Mouse (Mus musculus): ENCODE data around the gene Cdipt. TPM values are rescaled to one million over a fixed set of nuclear protein-coding genes. Genes with fewer than 3 reads are reported as not detected.

Gene Cdipt
- total RNA-seq, 2 experiments from 2014 or later, result 182 to 199 TPM

DNA sequence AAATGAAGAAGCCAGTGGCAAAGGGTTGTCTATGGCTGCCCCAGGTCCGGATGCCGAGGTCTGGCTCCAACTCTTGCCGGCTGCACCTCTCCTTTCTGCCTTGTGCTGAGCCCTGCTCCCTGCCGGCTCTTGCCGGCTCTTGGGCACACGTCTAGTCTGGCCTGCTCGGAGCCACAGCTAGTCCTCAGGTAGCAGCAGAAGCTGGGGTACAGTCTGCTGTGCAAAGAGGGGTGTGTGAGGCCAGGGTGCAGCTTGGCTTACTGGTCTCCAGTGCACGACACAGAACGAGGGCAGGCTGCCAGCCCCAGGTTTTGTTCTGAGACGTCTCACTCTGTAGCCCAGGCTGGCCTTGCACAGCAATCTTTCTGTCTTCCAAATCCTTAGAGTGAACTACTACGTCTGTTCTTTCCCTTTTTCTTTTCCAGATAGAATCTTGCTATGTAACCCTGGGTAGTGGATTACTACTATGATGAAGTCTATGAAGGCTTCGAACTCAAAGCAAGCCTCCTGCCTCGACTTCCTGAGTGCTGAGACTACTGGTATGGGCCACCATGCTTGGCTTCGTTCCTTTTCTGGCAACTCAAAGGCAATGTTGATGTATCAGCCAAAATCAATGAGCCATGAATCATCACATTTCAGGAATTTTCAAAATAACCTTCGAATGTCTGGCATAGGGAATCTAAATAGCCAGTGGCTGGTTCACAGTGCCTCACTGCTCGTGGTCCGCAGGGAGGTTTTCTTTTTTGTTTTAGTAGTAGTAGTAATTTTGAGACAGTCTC, 33.8 kb downstream of the Cdipt start:
- intact Hi-C loops (cut with DNase I), result loop anchor here (2.0 kb wide), 1 partner anchor 25 kb away; no protein-coding TSS in a partner anchor
- no peak for DNase-seq (ENCODE audit: low spot score in 2 of 2)

DNA sequence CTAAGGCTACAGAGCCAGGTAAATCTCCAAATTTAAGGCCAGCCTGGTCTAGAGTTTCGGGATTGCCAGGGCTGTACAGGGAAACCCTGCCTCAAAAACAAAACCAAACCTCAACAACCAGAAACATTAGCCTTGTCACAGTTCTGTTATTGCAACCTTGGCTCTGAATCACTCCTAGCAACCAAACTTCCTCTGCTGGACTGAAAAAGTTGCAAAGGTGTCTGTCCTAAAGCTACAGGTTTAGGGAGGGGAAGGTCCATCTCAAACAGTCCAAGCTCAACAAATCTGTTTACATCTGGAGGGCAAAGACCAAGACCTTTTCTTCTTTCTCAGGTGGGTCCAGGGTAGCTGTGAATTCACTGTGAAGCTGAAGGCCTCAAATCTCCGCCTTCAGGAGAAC, 35.3 kb downstream of the Cdipt start:
- intact Hi-C loops (cut with DNase I), result no loop called here

GRCm38 (mm10) chr7:127011717-127012116, 36.0 kb downstream of the Cdipt start:
- intact Hi-C loops (cut with DNase I), result no loop called here
- no peak for DNase-seq (ENCODE audit: low spot score in 2 of 2)

More for the DNA sequence above, 35.3 kb downstream of the Cdipt start:
- no peak for DNase-seq (ENCODE audit: low spot score in 2 of 2)

GRCm38 (mm10) chr7:127012374-127012773, 36.7 kb downstream of the Cdipt start:
- no peak for DNase-seq (ENCODE audit: low spot score in 2 of 2)
- intact Hi-C loops (cut with DNase I), result no loop called here

DNA sequence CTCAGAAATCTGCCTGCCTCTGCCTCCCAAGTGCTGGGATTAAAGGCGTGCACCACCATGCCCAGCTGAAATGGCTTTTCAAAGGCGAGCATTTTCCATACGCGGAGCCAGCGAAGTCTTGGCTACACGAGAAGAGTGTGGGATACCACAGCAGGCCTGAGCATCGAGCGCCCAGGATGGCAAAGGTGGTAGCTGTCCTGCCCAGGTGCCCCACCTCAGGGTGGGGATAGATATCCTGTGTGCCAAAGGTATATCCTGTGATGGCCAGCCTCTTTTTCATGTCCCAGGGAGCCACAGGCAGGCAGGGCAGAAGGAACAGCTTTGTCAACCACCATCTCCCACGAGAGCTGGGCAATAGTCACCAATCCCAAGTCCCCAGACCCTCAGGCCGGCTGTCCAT, 37.1 kb downstream of the Cdipt start:
- intact Hi-C loops (cut with DNase I), result no loop called here
- DNase-seq (ENCODE audit: low spot score in 2 of 2), result no peak

GRCm38 (mm10) chr7:127013385-127013784, 37.7 kb downstream of the Cdipt start:
- intact Hi-C loops (cut with DNase I), result no loop called here
- no peak for DNase-seq (ENCODE audit: low spot score in 2 of 2)

GRCm38 (mm10) chr7:127014320-127014719, 38.6 kb downstream of the Cdipt start, which contains the start of gene Mvp:
TSS of gene Mvp (minus strand) at chr7:127014621.
- peak in 1 of 2 experiments; percentile 30 for DNase-seq (ENCODE audit: low spot score in 2 of 2)
- intact Hi-C loops (cut with DNase I), result no loop called here

DNA sequence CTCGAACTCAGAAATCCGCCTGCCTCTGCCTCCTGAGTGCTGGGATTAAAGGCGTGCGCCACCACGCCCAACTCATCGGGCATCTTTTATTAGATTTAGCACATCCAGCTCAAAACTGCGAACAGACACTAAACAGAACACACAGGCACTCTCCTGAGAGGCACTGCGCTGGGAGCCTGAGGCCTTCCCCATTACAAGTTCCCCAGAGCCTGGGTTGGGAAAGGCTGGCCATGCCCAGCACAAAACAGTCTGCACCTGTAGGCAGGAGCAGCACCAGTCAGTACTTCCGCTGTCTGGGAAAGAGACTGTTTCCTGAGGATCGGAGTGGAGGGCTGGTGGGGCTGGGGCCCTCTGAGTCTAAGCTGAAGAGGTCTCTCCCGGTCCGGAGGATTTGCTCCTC, 39.3 kb downstream of the Cdipt start:
- DNase-seq (ENCODE audit: low spot score in 2 of 2), result no peak
- intact Hi-C loops (cut with DNase I), result loop anchor here (5.0 kb wide), 1 partner anchor 128 kb away; no protein-coding TSS in a partner anchor

DNA sequence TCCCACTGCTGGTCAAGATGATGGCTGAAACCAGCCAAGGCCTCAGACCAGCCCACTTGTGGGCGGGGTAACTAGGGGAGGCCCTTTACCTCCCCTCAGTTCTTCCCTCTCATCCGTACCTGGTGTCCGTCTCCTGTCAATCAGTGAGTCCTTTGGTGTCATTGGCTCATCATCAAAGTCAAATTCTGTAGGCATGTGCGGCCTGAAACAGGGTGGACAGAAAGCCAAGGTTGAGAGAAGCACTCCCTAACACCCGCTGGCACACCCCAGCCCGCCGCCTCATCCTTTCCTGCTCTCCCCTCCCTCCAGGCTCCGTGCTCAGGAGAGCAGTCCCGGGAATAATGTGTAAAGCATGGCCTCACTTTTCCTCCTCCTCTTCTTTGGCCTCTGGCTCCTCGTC, 40.4 kb downstream of the Cdipt start:
- DNase-seq (ENCODE audit: low spot score in 2 of 2), result no peak
- intact Hi-C loops (cut with DNase I), result loop anchor here (2.0 to 5.0 kb wide), 3 partner anchors 39 to 129 kb away; partner anchors contain the start of genes Cdiptos and Sez6l2

DNA sequence TGATC, 40.6 kb downstream of the Cdipt start, which contains the start of gene Pagr1b:
TSS of gene Pagr1b (minus strand) at position 4 of the 5 bp plus-strand sequence.
- no peak for DNase-seq (ENCODE audit: low spot score in 2 of 2)
- intact Hi-C loops (cut with DNase I), result loop anchor here (2.0 to 5.0 kb wide), 3 partner anchors 39 to 129 kb away; partner anchors contain the start of genes Cdiptos and Sez6l2

- intact Hi-C loops (cut with DNase I), result loop anchor here (2.0 to 5.0 kb wide), 3 partner anchors 40 to 129 kb away; partner anchors contain the start of genes Cdiptos and Sez6l2
- no peak for DNase-seq (ENCODE audit: low spot score in 2 of 2)
Observed at GRCm38 (mm10) chr7:127016486-127016938, 40.8 kb downstream of the Cdipt start.

DNA sequence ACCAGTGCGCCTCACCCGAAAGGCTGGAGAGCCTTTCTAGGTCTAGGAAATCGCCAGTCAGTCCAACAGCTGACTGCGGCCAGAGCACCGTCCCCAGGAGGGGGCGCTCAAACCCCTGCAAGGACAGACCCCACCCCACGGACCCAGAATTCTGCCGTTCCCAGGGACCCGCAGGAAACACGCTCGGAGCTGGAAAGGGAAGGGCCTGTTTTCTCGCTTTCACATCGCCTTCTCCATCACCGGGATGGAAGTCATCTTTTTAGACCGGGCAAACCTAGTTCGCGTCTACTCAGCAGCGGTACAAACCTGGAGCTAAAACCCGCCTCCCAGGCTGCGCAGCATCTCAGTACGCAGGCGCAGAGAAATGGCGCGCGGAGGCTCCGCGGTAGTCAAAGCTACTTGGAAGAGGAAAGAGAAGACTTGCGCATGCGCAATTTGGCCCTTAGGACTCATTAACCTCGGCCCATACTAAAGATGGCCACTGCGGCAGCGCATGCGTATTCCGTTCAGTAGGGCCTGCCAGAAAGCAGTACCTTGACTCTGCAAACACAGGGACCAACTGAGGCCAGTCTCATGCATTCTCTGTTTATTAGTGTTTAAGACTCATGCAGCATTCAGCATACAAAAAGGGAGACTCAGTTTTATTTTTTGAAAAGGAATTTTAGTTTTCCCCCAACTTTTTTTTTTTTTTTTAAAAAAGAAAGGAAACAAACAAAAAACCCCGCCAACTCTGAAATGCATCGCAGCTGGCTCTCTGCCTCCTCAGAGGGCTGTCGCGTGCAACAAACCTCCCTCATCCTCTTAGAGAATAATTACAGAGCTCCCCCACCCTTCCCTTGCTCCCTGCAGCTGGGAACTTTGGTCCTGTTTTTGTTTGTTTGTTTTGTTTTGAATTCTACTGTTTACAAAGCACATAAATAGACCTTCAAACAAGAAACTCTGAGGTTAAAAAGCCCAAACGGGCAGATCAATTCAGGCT, 41.5 kb downstream of the Cdipt start, which contains the start of gene Pagr1a:
TSS of gene Pagr1a (minus strand) at position 382 of the 979 bp plus-strand sequence.
- peak; percentile 95 to 96 for DNase-seq (ENCODE audit: low spot score in 2 of 2)
- intact Hi-C loops (cut with DNase I), result loop anchor here (2.0 to 5.0 kb wide), 3 partner anchors 40 to 130 kb away; partner anchors contain the start of genes Cdiptos and Sez6l2

GRCm38 (mm10) chr7:127017950-127018345, 42.2 kb downstream of the Cdipt start:
- DNase-seq (ENCODE audit: low spot score in 2 of 2), result no peak
- intact Hi-C loops (cut with DNase I), result loop anchor here (2.0 to 5.0 kb wide), 3 partner anchors 41 to 131 kb away; partner anchors contain the start of genes Cdiptos and Sez6l2

- intact Hi-C loops (cut with DNase I), result loop anchor here (5.0 kb wide), 1 partner anchor 131 kb away; no protein-coding TSS in a partner anchor
- no peak for DNase-seq (ENCODE audit: low spot score in 2 of 2)
Observed at GRCm38 (mm10) chr7:127018416-127019305, 42.9 kb downstream of the Cdipt start.

DNA sequence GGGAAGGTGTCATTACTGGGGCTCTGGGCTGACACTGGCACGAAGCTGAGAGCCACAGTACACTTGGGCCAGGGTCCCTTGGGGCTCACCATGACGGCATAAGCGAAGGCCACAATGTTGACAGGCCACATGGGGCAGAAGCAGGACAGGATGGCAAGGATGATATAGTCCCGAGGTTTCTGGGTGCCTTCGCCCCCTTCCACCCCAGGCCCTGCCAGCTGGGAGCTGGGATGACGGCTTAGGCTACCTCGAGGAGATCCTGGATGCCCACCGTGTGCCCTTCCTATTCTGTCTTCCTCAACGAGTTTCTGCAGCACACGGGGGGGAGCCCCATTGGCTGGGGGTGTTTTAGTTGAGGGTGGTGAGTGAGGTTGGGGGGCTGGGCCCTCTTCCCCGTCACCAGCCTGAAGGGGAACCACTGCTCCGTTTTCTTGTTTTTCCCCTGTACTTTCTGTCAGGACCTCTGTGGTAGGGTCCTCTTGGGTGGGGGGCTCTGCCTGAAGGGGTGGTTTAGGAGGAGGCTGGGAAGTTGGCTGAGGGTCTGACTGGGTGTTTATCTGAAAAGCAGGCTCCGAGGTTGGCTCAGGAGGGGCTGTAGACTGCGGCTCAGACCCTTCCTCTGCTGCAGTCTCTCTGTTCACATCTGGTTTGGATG, 43.7 kb downstream of the Cdipt start:
- no peak for DNase-seq (ENCODE audit: low spot score in 2 of 2)
- intact Hi-C loops (cut with DNase I), result loop anchor here (5.0 kb wide), 1 partner anchor 132 kb away; no protein-coding TSS in a partner anchor

DNA sequence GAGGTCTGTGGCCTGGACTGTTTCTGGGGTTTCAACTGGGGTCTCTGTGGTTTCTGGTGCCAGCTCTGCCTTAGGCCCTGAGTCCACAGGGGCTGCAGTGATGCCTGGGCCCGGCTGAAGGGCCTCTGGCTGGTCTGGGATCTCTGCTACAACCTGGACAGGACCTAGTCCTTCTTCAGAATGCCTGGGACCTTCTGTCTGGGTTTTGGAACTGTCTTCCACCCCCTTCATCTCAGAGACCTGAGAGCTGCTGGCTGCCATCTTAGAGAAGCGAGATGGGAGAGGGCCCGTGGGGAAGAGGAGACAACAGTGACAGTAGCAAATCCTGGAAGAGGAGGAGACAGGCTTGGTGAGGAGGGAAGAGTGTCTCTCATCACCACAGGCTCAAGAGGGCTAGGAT, 44.3 kb downstream of the Cdipt start:
- intact Hi-C loops (cut with DNase I), result no loop called here
- peak in 1 of 2 experiments; percentile 39 for DNase-seq (ENCODE audit: low spot score in 2 of 2)

DNA sequence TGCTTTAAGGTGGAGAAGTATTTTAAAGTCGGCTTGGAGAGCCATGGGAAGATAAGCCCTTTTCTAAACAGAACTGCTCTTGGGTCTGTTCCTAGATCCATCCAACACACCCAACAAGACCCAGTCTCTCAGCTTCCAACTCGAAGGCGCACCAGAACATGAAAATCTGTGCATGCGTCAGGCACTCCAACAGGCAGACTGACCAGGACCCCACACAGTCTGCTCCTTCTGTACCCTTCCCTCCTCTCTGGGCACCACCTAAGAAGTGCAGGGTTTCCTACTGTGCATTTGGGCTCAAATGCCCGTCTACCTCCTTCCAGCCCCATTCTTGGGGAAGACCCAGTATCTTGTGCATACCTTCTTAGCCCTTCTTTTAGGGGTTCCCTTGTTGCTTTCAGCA, 44.8 kb downstream of the Cdipt start:
- DNase-seq (ENCODE audit: low spot score in 2 of 2), result no peak
- intact Hi-C loops (cut with DNase I), result no loop called here

DNA sequence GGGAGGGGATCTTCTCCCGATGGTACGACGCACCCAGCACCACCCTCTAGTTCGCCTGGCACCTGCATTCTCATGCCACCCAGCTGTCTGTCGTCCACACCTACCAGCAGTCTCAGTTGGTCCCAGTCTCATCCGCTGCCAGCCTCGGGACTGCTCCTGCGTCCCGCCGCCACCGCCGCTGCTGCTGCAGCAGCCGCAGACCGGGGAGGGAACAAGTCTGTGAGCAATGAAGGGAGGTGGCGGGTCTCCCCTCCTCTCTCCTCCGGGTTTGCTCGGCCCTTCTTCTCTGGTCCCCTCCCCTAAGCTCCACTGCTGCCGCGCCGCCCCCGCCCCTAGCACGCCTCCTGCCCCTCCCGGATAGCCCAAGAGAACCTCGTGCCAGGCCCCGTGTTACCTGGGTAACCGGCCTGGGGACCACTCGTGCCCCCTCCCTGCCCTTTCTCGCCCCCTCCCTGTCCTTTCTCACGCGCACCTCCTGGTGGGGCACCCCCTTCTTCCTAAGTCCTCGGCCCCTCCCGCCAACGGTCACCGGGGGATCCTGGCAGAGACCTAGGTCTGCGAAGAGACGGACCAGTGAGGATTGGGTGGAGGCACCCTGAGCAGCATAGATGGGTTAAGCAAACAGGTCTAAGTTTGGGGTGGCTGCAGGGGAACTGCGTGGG, 45.3 kb downstream of the Cdipt start, which contains the start of the genes Gm42742 and Prrt2:
TSS of gene Gm42742 (minus strand) at position 197 of the 662 bp plus-strand sequence.
TSS of gene Prrt2 (minus strand) at position 311 of the 662 bp plus-strand sequence.
- peak; percentile 74 to 79 for DNase-seq (ENCODE audit: low spot score in 2 of 2)

More for the DNA sequence above, 45.3 kb downstream of the Cdipt start, which contains the start of the genes Gm42742 and Prrt2:
- intact Hi-C loops (cut with DNase I), result no loop called here
